Mouse (Mus musculus) G1E (cell line): ENCODE measurements at regions not wholly inside any gene's neighbourhood (a gene's known extent, or its start where the extent isn't known, plus 50 kb on each side); places are given as distances from the start of the nearest gene placed in this dataset.

Experiments used
- CTCF ChIP-seq: IDR thresholded peaks from 2 replicates; pipeline ENCODE4 v1.5.1; 2012; ENCODE audit warnings: low read depth, low read length, inconsistent platforms, mixed read lengths
- TAL1 ChIP-seq: conservative IDR thresholded peaks from 2 replicates; pipeline ENCODE4 v1.6.1; 2012; ENCODE audit warnings: low read depth, low read length, inconsistent platforms, mixed read lengths

DNA sequence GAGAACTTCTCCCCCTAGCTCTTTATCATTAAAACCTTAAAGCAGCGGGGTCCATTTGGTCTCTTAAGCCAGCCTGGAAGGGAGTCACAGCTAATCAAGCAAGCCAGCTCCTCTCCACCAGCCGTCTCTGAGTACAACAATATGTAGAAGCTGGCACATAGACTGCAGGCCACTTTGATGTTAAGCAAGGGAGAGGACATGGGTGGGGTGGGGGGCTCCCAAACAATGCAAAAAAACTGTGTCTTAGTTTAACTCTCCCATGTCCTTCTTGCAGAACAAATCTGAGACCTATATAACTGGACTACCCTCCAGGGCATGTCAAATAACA is 93.3 kb upstream of the Jarid2 start:
- TF ChIP-seq CTCF, result no peak
- no peak for TF ChIP-seq TAL1
